Mouse (Mus musculus) midbrain, postnatal 0 days (tissue): ENCODE results near the gene Cnn2. TPM values are rescaled to one million over a fixed set of nuclear protein-coding genes. Genes with fewer than 3 reads are reported as not detected.

ENCODE experiments used
- ATAC-seq: fragments of 200-750 bp; cut with Nextera tagmentation; 2 replicates; pipeline ENCODE4 v1.8.0; 2017; ENCODE audit warnings: moderate number of reproducible peaks, mild to moderate bottlenecking, moderate TSS enrichment, moderate library complexity; ENCODE audit not compliant: low FRiP score
- DNase-seq: peaks from one replicate; pipeline ENCODE4 v3.0.0-alpha.2; 2015; ENCODE audit warnings: low spot score
- H3K27ac ChIP-seq: fragments of 300-500 bp; sonication (generic); 2 replicates; pipeline ENCODE4 v1.5.1; 2014; ENCODE audit warnings: low read depth, mild to moderate bottlenecking, low read length, mixed read lengths
- H3K27me3 ChIP-seq: fragments of 300-500 bp; sonication (generic); 2 replicates; pipeline ENCODE4 v1.6.1; 2014; ENCODE audit warnings: low read length, control low read depth, mixed read lengths; ENCODE audit not compliant: insufficient read depth
- H3K36me3 ChIP-seq: fragments of 300-500 bp; sonication (generic); 2 replicates; pipeline ENCODE4 v1.6.1; 2014; ENCODE audit warnings: low read length, control low read depth, mixed read lengths; ENCODE audit not compliant: insufficient read depth
- H3K4me1 ChIP-seq: fragments of 300-500 bp; sonication (generic); 2 replicates; pipeline ENCODE4 v1.6.1; 2014; ENCODE audit warnings: mild to moderate bottlenecking, control low read depth, antibody characterized with exemption, low read length, mixed read lengths; ENCODE audit not compliant: insufficient read depth
- H3K4me2 ChIP-seq: fragments of 300-500 bp; sonication (generic); 2 replicates; pipeline ENCODE4 v1.6.1; 2014; ENCODE audit warnings: low read depth, mild to moderate bottlenecking, low read length, mixed read lengths; ENCODE audit not compliant: poor library complexity, severe bottlenecking
- H3K4me3 ChIP-seq: fragments of 300-500 bp; sonication (generic); 2 replicates; pipeline ENCODE4 v1.5.1; 2014; ENCODE audit warnings: low read depth, mild to moderate bottlenecking, low read length, moderate library complexity
- H3K9ac ChIP-seq: fragments of 300-500 bp; sonication (generic); replicated peaks from 2 replicates; pipeline ENCODE4 v1.6.1; 2014; ENCODE audit warnings: mild to moderate bottlenecking, low read length, moderate library complexity, mixed read lengths; ENCODE audit not compliant: poor library complexity, severe bottlenecking
- H3K9me3 ChIP-seq: fragments of 300-500 bp; sonication (generic); 2 replicates; pipeline ENCODE4 v1.6.1; 2016; ENCODE audit warnings: low read length, control low read depth
- CTCF ChIP-seq: IDR thresholded peaks from 2 replicates; pipeline ENCODE4 v1.5.1; 2016; ENCODE audit warnings: antibody characterized with exemption, mild to moderate bottlenecking
- WGBS: fragments of 180-500 bp; shearing (Covaris S2); extraction: QIAGEN DNeasy Blood & Tissue Kit; methylation state at CpG from one replicate; pipeline ENCODE4 v1.1.7; 2014; 5-methylcytosine and 5-hydroxymethylcytosine counted together
- polyA plus RNA-seq: library from polyadenylated mRNA; unstranded; fragments of >200 nt; fragmentation: Nextera tagmentation; extraction: Ambion mirVana; gene quantifications from 2 replicates; pipeline ENCODE4 v1.2.1, GENCODE M21; 2015
- total RNA-seq: library from RNA; depleted of rRNA; stranded (reverse); fragments of >200 nt; gene quantifications from 2 replicates; pipeline ENCODE4 v1.2.3, GENCODE M21; 2014

Gene Cnn2
- total and polyA plus RNA-seq, 2 experiments from 2014 or later, result 12.6 to 19.5 TPM

DNA sequence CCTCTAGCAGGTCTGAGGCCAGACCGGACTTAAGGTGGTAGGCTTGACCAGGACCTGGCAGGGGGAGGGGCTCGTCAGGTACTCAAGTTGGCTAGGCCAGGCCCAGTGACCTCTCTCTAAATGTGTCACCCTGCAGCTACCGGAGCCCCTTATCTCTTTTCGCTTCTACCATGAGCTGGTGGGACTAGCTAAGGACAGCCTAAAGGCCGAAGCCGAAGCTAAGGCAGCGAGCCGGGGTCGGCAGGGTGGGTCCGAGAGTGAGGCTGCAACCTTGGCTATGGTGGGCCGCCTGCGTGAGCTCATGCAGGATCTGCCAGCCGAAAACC lies 40.1 kb downstream of the Cnn2 start:
- Histone ChIP-seq H3K9me3 (no peaks in the 10 kb centered on the region), H3K27me3 (no peaks in the 10 kb centered on the region), H3K4me1 (no peaks in the 10 kb centered on the region), H3K36me3 (no peaks in the 10 kb centered on the region), H3K9ac (no peak overlapping the region), H3K27ac (no peak overlapping the region), H3K4me2 (no peak overlapping the region), H3K4me3 (no peak overlapping the region)
- DNase-seq (no peak), ATAC-seq (no peak)
- TF ChIP-seq CTCF, result no peak
- WGBS, result 97% methylated on average over 13 of the region's 13 CpGs

DNA sequence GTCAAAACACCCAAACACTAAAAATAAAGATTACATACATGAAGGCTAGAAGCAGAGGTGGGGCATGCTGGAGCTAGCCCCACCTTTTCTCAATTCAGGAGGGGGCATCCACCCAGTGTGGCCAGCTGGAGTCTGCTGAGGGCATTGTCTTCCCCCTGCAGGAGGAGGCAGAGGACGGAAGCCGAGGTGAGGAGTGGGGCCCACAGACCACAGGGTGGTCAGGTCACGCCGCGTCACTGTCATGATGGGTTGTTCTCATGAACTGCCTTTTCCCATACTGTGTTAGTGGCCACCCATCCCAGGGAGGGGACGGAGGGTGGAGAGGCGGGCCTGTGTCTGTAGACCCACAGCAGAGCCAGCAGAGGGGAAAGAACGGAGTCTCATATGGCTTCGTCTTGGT lies 41.8 kb downstream of the Cnn2 start:
- 81% methylated on average over 8 of the region's 9 CpGs for WGBS

GRCm38 (mm10) chr10:80030736-80031135 lies 42.4 kb downstream of the Cnn2 start:
- WGBS, result 85% methylated on average over 17 of the region's 17 CpGs
- Histone ChIP-seq H3K4me3 (no peak overlapping the region), H3K9ac (no peak overlapping the region), H3K4me2 (no peak overlapping the region), H3K4me1 (no peaks in the 10 kb centered on the region), H3K36me3 (peaks cover 11% of the 10 kb centered on the region), H3K9me3 (no peaks in the 10 kb centered on the region), H3K27me3 (no peaks in the 10 kb centered on the region), H3K27ac (no peak overlapping the region)
- no peak for TF ChIP-seq CTCF
- ATAC-seq, result no peak
- no peak for DNase-seq

More for the DNA sequence above, 41.8 kb downstream of the Cnn2 start:
- ATAC-seq (no peak), DNase-seq (no peak)
- Histone ChIP-seq H3K4me3 (no peak overlapping the region), H3K27ac (no peak overlapping the region), H3K27me3 (no peaks in the 10 kb centered on the region), H3K4me1 (no peaks in the 10 kb centered on the region), H3K36me3 (peaks cover 5% of the 10 kb centered on the region), H3K4me2 (no peak overlapping the region), H3K9me3 (no peaks in the 10 kb centered on the region), H3K9ac (no peak overlapping the region)
- TF ChIP-seq CTCF, result no peak

DNA sequence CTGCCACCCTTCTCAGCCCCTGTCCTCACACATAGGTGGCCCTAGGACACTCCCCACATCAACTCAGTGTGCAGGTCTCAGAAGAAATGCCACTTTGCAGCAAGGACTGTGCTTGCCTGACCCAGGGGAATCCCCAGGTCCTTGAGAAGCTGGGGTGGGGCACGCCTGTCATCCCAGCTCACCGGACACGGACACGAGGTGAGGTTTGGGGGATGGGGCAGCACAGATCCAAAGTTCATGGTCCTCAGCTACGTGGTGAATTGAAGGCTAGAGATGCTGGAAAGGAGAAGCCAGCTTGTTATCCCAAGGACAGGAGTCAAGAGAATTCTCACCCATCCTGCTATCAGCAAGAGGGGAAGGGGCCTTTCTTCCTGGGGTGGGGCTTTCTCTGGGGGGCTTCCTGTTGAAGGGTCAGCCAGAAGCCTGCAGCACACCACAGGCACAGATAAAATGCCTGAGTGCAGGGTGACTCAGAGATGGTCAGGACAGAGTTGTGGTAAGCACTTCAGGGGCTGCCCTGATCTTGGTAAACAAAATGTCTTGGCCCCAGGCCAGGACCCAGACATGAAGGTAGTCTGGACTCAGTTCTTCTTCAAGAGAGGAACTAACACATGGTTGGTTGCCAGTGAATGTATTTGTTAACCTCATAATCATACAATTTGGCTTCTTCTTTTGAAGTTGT lies 44.6 kb downstream of the Cnn2 start:
- H3K9me3 ChIP-seq, result no peaks in the 10 kb centered on the region
- H3K36me3 ChIP-seq, result peaks cover 30% of the 10 kb centered on the region
- no peak overlapping the region for H3K4me3 ChIP-seq
- TF ChIP-seq CTCF, result no peak
- no peak overlapping the region for H3K27ac ChIP-seq
- no peak overlapping the region for H3K4me2 ChIP-seq
- no peaks in the 10 kb centered on the region for H3K27me3 ChIP-seq
- no peak overlapping the region for H3K9ac ChIP-seq
- DNase-seq (no peak), ATAC-seq (no peak)
- H3K4me1 ChIP-seq, result 0 out of 2 replicates have a peak, but pooled peaks cover under 1% of the 10 kb centered on the region
- 48% methylated on average over 5 of the region's 5 CpGs for WGBS

DNA sequence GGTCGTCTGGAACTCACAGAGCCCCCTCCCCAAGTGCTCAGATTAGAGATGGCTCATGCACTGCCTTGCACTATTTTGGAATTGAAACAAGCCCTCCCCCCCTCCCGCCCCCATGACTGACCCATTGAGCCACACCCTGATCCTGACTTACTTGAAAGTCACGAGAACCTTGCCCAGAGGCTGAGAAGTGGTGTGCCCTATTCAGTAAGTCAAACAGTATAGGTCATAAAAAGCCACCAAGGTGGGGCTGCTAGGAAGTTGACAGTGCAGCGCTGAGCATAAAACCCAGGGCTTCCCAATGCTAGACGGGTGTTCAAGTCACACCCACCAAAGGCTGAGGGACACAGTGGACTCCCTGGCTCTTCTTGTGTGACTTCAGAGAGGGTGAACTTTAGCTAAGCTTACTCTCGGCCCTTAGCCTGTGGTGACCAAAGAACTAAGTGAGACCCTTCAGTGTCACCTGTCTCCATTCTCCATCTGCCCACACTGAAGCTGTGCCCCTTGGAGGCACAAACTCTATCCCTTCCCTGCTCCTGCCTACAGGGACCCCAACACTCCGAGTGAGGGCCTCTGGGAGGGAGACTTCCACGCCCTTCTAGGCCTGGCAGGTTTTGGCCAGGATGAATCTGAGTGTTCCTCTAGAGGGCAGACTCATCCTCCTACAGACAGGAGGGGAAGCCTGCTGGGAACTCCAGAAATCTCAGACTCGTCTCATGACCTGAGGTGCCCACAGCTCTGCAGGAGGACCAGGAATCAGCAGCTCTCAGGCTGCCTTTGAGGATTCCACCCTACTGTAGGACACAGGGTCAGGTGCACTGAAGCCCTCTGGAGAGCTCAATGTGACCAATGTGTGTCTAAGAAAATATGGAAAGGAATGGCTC lies 45.4 kb downstream of the Cnn2 start:
- 0 out of 2 replicates have a peak, but pooled peaks cover 8% of the 10 kb centered on the region for H3K4me1 ChIP-seq
- ATAC-seq (0 out of 2 replicates have a peak, but pooled peaks have one; percentile 18), DNase-seq (peak; percentile 52)
- H3K4me2 ChIP-seq, result no peak overlapping the region
- no peaks in the 10 kb centered on the region for H3K27me3 ChIP-seq
- peak; percentile 65 for TF ChIP-seq CTCF
- H3K9ac ChIP-seq, result no peak overlapping the region
- H3K9me3 ChIP-seq, result no peaks in the 10 kb centered on the region
- H3K27ac ChIP-seq, result no peak overlapping the region
- no peak overlapping the region for H3K4me3 ChIP-seq
- H3K36me3 ChIP-seq, result peaks cover 33% of the 10 kb centered on the region
- 48% methylated on average over 9 of the region's 9 CpGs for WGBS

GRCm38 (mm10) chr10:80035148-80035547 lies 46.8 kb downstream of the Cnn2 start:
- ATAC-seq (no peak), DNase-seq (no peak)
- WGBS, result 66% methylated on average over 8 of the region's 8 CpGs
- H3K4me1 ChIP-seq, result 0 out of 2 replicates have a peak, but pooled peaks cover 9% of the 10 kb centered on the region
- H3K27ac ChIP-seq, result no peak overlapping the region
- H3K9me3 ChIP-seq, result no peaks in the 10 kb centered on the region
- no peak overlapping the region for H3K4me3 ChIP-seq
- peaks cover 33% of the 10 kb centered on the region for H3K36me3 ChIP-seq
- no peaks in the 10 kb centered on the region for H3K27me3 ChIP-seq
- TF ChIP-seq CTCF, result no peak
- H3K4me2 ChIP-seq, result no peak overlapping the region
- no peak overlapping the region for H3K9ac ChIP-seq
